Mouse (Mus musculus): ENCODE measurements around the gene Dock2. TPM values are rescaled to one million over a fixed set of nuclear protein-coding genes. Genes with fewer than 3 reads are reported as not detected.

The Dock2 gene
- 273 and 398 TPM in 2 replicates for total RNA-seq (2023)

GRCm38 (mm10) chr11:34783587-34784043 is at the start of gene Dock2:
TSS of gene Dock2 (minus strand) at chr11:34783892.

GRCm38 (mm10) chr11:34314534-34315379 is 468.9 kb downstream of the Dock2 start, which contains the start of gene Fam196b:
TSS of gene Fam196b (plus strand) at chr11:34314822.

GRCm38 (mm10) chr11:34207989-34208388 is 575.7 kb downstream of the Dock2 start, which contains the start of gene Foxi1:
TSS of gene Foxi1 (minus strand) at chr11:34208089.

Other genes with a start within 250 kb of the Dock2 start
- 16.9 and 18.6 TPM in 2 replicates for gene Spdl1, start 49.7 kb upstream of the Dock2 start, total RNA-seq (2023)

All from neutrophil, adult 65 days (primary cell).